Mouse (Mus musculus): ENCODE results near the gene Utrn. TPM values are rescaled to one million over a fixed set of nuclear protein-coding genes. Genes with fewer than 3 reads are reported as not detected.
A peak's percentile ranks its signal among the peaks of the same experiment; 100 is the strongest.

Utrn gene
- polyA plus RNA-seq, 1 experiment from 2014 or later, result 89.8 TPM

DNA sequence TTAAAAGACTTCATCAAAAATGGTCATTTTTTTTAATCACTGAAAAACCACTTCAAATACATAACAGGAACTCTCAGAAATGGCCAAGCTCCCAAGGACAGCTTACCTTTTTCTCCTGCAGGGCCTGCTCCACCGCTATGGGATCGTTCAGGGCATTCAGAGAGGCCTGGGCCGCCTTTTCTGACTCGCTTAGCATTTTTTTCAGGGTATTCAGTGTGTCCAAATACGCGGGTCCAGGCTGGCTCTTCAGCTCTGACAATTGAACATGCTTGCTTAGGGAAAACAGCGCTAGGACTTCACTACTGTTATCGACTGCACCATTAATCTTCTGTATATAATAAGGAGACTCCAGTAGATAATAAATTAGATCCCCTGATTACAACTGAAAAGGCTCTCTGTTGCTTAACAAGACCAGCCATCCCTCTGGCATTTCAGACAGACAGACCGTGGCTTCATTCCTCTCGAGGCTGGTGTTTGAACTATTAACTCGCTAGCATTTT lies 157.8 kb downstream of the Utrn start:
- no peak for ATAC-seq (ENCODE audit: insufficient number of reproducible peaks, low FRiP score, low TSS enrichment, low read depth)
- Histone ChIP-seq H3K36me3 (peaks cover 38% of the 10 kb centered on the region), H3K4me1 (no peaks in the 10 kb centered on the region), H3K9ac (no peak overlapping the region), H3K27ac (replicated peaks) (no peak overlapping the region), H3K4me3 (replicated peaks) (no peak overlapping the region), H3K4me2 (replicated peaks) (no peak overlapping the region), H3K27me3 (no peaks in the 10 kb centered on the region), H3K9me3 (replicated peaks) (no peaks in the 10 kb centered on the region)
- WGBS, result 73% methylated on average over 11 of the region's 11 CpGs

- WGBS, result 77% methylated on average over 2 of the region's 2 CpGs
- ATAC-seq (ENCODE audit: insufficient number of reproducible peaks, low FRiP score, low TSS enrichment, low read depth), result no peak
- no peak overlapping the region for H3K4me3 ChIP-seq (replicated peaks)
- no peak overlapping the region for H3K27ac ChIP-seq (replicated peaks)
- peaks cover 19% of the 10 kb centered on the region for H3K36me3 ChIP-seq
- H3K9ac ChIP-seq, result no peak overlapping the region
- no peak overlapping the region for H3K4me2 ChIP-seq (replicated peaks)
- H3K27me3 ChIP-seq, result no peaks in the 10 kb centered on the region
- H3K9me3 ChIP-seq (replicated peaks), result no peaks in the 10 kb centered on the region
- H3K4me1 ChIP-seq, result peaks cover 15% of the 10 kb centered on the region; the same call in 1 of the 2 replicates
Observed at GRCm38 (mm10) chr10:12706516-12706915, 162.6 kb downstream of the Utrn start.

GRCm38 (mm10) chr10:12705990-12706389 lies 163.2 kb downstream of the Utrn start:
- Histone ChIP-seq H3K9ac (no peak overlapping the region), H3K4me1 (peaks cover 15% of the 10 kb centered on the region; the same call in 1 of the 2 replicates), H3K4me2 (replicated peaks) (no peak overlapping the region), H3K4me3 (replicated peaks) (no peak overlapping the region), H3K27me3 (no peaks in the 10 kb centered on the region), H3K27ac (replicated peaks) (no peak overlapping the region), H3K9me3 (replicated peaks) (no peaks in the 10 kb centered on the region), H3K36me3 (peaks cover 16% of the 10 kb centered on the region; the same call in 1 of the 2 replicates)
- 69% methylated on average over 1 of the region's 1 CpGs for whole genome bisulfite sequencing
- no peak for ATAC-seq (ENCODE audit: insufficient number of reproducible peaks, low FRiP score, low TSS enrichment, low read depth)

GRCm38 (mm10) chr10:12704290-12704689 lies 164.9 kb downstream of the Utrn start:
- no peak overlapping the region for H3K4me2 ChIP-seq (replicated peaks)
- ATAC-seq (ENCODE audit: insufficient number of reproducible peaks, low FRiP score, low TSS enrichment, low read depth), result no peak
- no peaks in the 10 kb centered on the region for H3K27me3 ChIP-seq
- WGBS, result 54% methylated on average over 1 of the region's 1 CpGs
- H3K9ac ChIP-seq, result no peak overlapping the region
- H3K4me1 ChIP-seq, result peaks cover 15% of the 10 kb centered on the region; the same call in 1 of the 2 replicates
- H3K36me3 ChIP-seq, result peaks cover 6% of the 10 kb centered on the region; the same call in 1 of the 2 replicates
- H3K27ac ChIP-seq (replicated peaks), result no peak overlapping the region
- H3K9me3 ChIP-seq (replicated peaks), result no peaks in the 10 kb centered on the region
- H3K4me3 ChIP-seq (replicated peaks), result no peak overlapping the region

DNA sequence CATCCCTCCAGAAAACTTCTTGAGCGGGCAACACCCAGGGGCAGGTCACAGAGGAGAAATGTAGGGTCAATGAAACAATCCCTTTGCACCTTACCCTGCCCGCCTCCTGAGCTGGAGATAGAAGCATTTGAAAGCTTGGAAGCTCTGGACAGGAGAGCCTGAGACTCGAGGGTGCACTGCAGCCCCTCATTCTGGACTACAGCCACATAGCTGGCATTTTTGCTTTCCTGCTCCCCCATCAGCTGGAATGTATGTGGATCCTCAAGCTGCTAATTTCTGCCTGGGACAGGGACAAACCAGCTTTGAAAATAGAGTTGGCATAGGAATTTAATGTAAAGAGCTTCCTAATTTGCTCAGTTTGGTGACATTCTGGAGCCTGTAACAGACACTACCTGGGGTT lies 165.6 kb downstream of the Utrn start:
- 56% methylated on average over 3 of the region's 3 CpGs for WGBS
- ATAC-seq (ENCODE audit: insufficient number of reproducible peaks, low FRiP score, low TSS enrichment, low read depth), result no peak

GRCm38 (mm10) chr10:12702140-12702539 lies 167.0 kb downstream of the Utrn start:
- Histone ChIP-seq H3K4me2 (replicated peaks) (no peak overlapping the region), H3K4me3 (replicated peaks) (no peak overlapping the region), H3K4me1 (peaks cover 15% of the 10 kb centered on the region; the same call in 1 of the 2 replicates), H3K27me3 (no peaks in the 10 kb centered on the region), H3K9ac (no peak overlapping the region), H3K27ac (replicated peaks) (0 out of 2 replicates have a peak overlapping the region, but pooled peaks have one; percentile 6), H3K9me3 (replicated peaks) (no peaks in the 10 kb centered on the region), H3K36me3 (peaks cover 3% of the 10 kb centered on the region; the same call in 1 of the 2 replicates)
- no peak for ATAC-seq (ENCODE audit: insufficient number of reproducible peaks, low FRiP score, low TSS enrichment, low read depth)
- WGBS, result 58% methylated on average over 4 of the region's 4 CpGs

More for the DNA sequence above, 165.6 kb downstream of the Utrn start:
- no peak overlapping the region for H3K4me2 ChIP-seq (replicated peaks)
- no peak overlapping the region for H3K9ac ChIP-seq
- no peaks in the 10 kb centered on the region for H3K27me3 ChIP-seq
- no peak overlapping the region for H3K4me3 ChIP-seq (replicated peaks)
- H3K27ac ChIP-seq (replicated peaks), result no peak overlapping the region
- H3K36me3 ChIP-seq, result peaks cover under 1% of the 10 kb centered on the region; the same call in 1 of the 2 replicates
- H3K4me1 ChIP-seq, result peaks cover 15% of the 10 kb centered on the region; the same call in 1 of the 2 replicates
- no peaks in the 10 kb centered on the region for H3K9me3 ChIP-seq (replicated peaks)

DNA sequence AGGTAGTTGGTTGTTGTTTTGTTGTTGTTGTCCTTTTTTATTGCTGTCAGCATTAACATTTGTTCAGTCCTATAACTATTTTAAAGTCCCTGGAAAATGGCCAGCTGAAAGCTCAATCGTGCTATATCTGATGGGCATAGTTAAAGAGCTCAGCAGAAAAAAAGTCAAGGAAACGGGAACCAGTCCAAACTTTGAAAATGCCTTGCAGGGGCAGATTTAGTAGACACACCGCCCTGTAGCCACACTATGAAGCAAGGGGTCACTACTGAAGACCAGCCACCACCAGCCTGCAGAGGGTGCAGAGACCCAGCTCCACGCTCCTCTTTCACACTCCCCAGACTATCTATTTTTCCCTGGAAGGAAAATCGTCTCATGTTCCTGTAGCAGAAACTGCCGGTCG lies 167.5 kb downstream of the Utrn start:
- no peak overlapping the region for H3K4me2 ChIP-seq (replicated peaks)
- ATAC-seq (ENCODE audit: insufficient number of reproducible peaks, low FRiP score, low TSS enrichment, low read depth), result no peak
- H3K27ac ChIP-seq (replicated peaks), result 0 out of 2 replicates have a peak overlapping the region, but pooled peaks have one; percentile 6
- H3K4me1 ChIP-seq, result peaks cover 15% of the 10 kb centered on the region; the same call in 1 of the 2 replicates
- peaks cover 5% of the 10 kb centered on the region; the same call in 1 of the 2 replicates for H3K36me3 ChIP-seq
- H3K4me3 ChIP-seq (replicated peaks), result no peak overlapping the region
- no peaks in the 10 kb centered on the region for H3K9me3 ChIP-seq (replicated peaks)
- 47% methylated on average over 7 of the region's 7 CpGs for WGBS
- no peaks in the 10 kb centered on the region for H3K27me3 ChIP-seq
- no peak overlapping the region for H3K9ac ChIP-seq

DNA sequence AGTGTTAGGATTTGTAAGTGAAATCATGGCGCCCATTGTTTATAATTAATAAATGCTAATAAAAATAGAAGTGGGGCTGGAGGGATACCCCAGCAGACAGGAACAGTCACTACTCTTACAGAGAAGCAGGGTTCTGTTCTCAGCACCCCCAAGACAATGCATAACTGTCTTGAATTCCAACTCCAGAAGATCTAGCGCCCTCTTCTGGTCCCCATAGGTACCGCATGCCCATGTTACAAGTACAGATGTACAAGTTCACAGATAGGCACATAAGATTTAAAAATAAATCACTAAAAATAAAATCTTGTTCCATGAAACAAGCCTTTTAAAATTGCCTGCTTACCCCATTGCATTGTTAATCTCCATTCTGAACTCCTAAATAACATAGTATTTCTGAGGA lies 168.6 kb downstream of the Utrn start:
- Histone ChIP-seq H3K9ac (no peak overlapping the region), H3K4me3 (replicated peaks) (no peak overlapping the region), H3K4me1 (peaks cover 15% of the 10 kb centered on the region; the same call in 1 of the 2 replicates), H3K27me3 (no peaks in the 10 kb centered on the region), H3K4me2 (replicated peaks) (no peak overlapping the region), H3K27ac (replicated peaks) (no peak overlapping the region), H3K36me3 (peaks cover 10% of the 10 kb centered on the region; the same call in 1 of the 2 replicates), H3K9me3 (replicated peaks) (no peaks in the 10 kb centered on the region)
- ATAC-seq (ENCODE audit: insufficient number of reproducible peaks, low FRiP score, low TSS enrichment, low read depth), result no peak
- WGBS, result 83% methylated on average over 3 of the region's 3 CpGs

GRCm38 (mm10) chr10:12697902-12698301 lies 171.3 kb downstream of the Utrn start:
- ATAC-seq (ENCODE audit: insufficient number of reproducible peaks, low FRiP score, low TSS enrichment, low read depth), result no peak
- Histone ChIP-seq H3K27ac (replicated peaks) (no peak overlapping the region), H3K4me2 (replicated peaks) (no peak overlapping the region), H3K9ac (no peak overlapping the region), H3K27me3 (no peaks in the 10 kb centered on the region), H3K36me3 (peaks cover 13% of the 10 kb centered on the region; the same call in 1 of the 2 replicates), H3K4me3 (replicated peaks) (no peak overlapping the region), H3K4me1 (0 out of 2 replicates have a peak, but pooled peaks cover 8% of the 10 kb centered on the region), H3K9me3 (replicated peaks) (no peaks in the 10 kb centered on the region)
- 94% methylated on average over 3 of the region's 3 CpGs for WGBS

DNA sequence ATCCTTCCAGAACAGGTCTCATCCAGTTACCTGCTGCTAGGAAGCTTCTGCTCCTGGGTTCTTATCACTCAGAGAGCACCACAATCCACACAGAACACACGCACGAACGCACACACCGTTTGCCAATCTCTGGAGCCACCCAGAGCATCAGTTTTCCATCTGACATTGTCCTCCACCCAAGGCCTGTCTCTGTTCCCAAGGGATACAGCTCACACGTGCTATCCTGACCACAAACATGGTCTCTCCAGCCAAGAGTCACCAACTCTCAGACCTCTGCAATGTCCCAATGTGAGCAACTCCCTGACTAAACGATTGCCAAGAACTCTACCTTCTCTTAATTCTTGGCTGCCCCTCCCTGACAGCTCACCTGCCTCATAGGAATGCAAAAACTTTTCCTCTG lies 172.5 kb downstream of the Utrn start:
- no peak for ATAC-seq (ENCODE audit: insufficient number of reproducible peaks, low FRiP score, low TSS enrichment, low read depth)
- Histone ChIP-seq H3K27me3 (no peaks in the 10 kb centered on the region), H3K36me3 (peaks cover 13% of the 10 kb centered on the region; the same call in 1 of the 2 replicates), H3K27ac (replicated peaks) (no peak overlapping the region), H3K9ac (no peak overlapping the region), H3K4me2 (replicated peaks) (no peak overlapping the region), H3K9me3 (replicated peaks) (no peaks in the 10 kb centered on the region), H3K4me1 (0 out of 2 replicates have a peak, but pooled peaks cover 2% of the 10 kb centered on the region), H3K4me3 (replicated peaks) (no peak overlapping the region)
- WGBS, result 90% methylated on average over 6 of the region's 6 CpGs

GRCm38 (mm10) chr10:12694774-12695173 lies 174.4 kb downstream of the Utrn start:
- Histone ChIP-seq H3K4me3 (replicated peaks) (no peak overlapping the region), H3K27ac (replicated peaks) (peak overlapping the region; percentile 34; the same call in 1 of the 2 replicates), H3K9me3 (replicated peaks) (no peaks in the 10 kb centered on the region), H3K36me3 (peaks cover 13% of the 10 kb centered on the region; the same call in 1 of the 2 replicates), H3K27me3 (no peaks in the 10 kb centered on the region), H3K9ac (no peak overlapping the region), H3K4me2 (replicated peaks) (no peak overlapping the region), H3K4me1 (no peaks in the 10 kb centered on the region)
- peak; percentile 88 for ATAC-seq (ENCODE audit: insufficient number of reproducible peaks, low FRiP score, low TSS enrichment, low read depth)
- WGBS, result 7% methylated on average over 6 of the region's 6 CpGs

- 16% methylated on average over 5 of the region's 5 CpGs for WGBS
- ATAC-seq (ENCODE audit: insufficient number of reproducible peaks, low FRiP score, low TSS enrichment, low read depth), result no peak
- no peak overlapping the region for H3K4me2 ChIP-seq (replicated peaks)
- H3K4me1 ChIP-seq, result no peaks in the 10 kb centered on the region
- no peak overlapping the region for H3K9ac ChIP-seq
- H3K36me3 ChIP-seq, result peaks cover 19% of the 10 kb centered on the region
- H3K4me3 ChIP-seq (replicated peaks), result no peak overlapping the region
- no peaks in the 10 kb centered on the region for H3K27me3 ChIP-seq
- H3K27ac ChIP-seq (replicated peaks), result no peak overlapping the region
- H3K9me3 ChIP-seq (replicated peaks), result no peaks in the 10 kb centered on the region
Observed at GRCm38 (mm10) chr10:12690601-12691000, 178.6 kb downstream of the Utrn start.

Data from embryonic facial prominence, embryonic 15.5 days (tissue).